Mouse (Mus musculus) C2C12 (cell line): ENCODE data around the gene Mrpl54.

Experiments
- CEBPB ChIP-seq: IDR thresholded peaks from one replicate; pipeline ENCODE4 v1.6.1; 2011; ENCODE audit warnings: low read depth, mild to moderate bottlenecking, control low read depth, moderate library complexity
- CTCF ChIP-seq: IDR thresholded peaks from one replicate; pipeline ENCODE4 v1.5.1; 2011; ENCODE audit not compliant: control insufficient read depth, insufficient read depth, insufficient read length
- FOSL1 ChIP-seq: IDR thresholded peaks from one replicate; pipeline ENCODE4 v1.8.0; 2011; ENCODE audit warnings: mild to moderate bottlenecking, low read length; ENCODE audit not compliant: poor library complexity, insufficient read depth, severe bottlenecking
- MAX ChIP-seq: IDR thresholded peaks from one replicate; pipeline ENCODE4 v1.6.1; 2011; ENCODE audit warnings: mild to moderate bottlenecking, control low read depth
- MYOD1 ChIP-seq: IDR thresholded peaks from one replicate; pipeline ENCODE4 v1.6.1; 2011; ENCODE audit warnings: low read depth; ENCODE audit not compliant: control insufficient read depth, insufficient read length
- MYOG ChIP-seq: IDR thresholded peaks from one replicate; pipeline ENCODE4 v1.6.1; 2011; ENCODE audit not compliant: control insufficient read depth, insufficient read length; ENCODE audit errors: extremely low read depth
- USF1 ChIP-seq: IDR thresholded peaks from one replicate; pipeline ENCODE4 v1.6.1; 2011; ENCODE audit warnings: low read depth, mild to moderate bottlenecking, control low read depth, moderate library complexity

- TF ChIP-seq CTCF (no peak), MYOD1 (no peak), USF1 (no peak), MAX (no peak), MYOG (no peak), FOSL1 (no peak), CEBPB (no peak)
These were observed 17.5 kb upstream of the Mrpl54 start for GRCm38 (mm10) chr10:81284189-81284588.
